9 mouse cellular contexts compared by ENCODE assay signal in the genomic region with DNA sequence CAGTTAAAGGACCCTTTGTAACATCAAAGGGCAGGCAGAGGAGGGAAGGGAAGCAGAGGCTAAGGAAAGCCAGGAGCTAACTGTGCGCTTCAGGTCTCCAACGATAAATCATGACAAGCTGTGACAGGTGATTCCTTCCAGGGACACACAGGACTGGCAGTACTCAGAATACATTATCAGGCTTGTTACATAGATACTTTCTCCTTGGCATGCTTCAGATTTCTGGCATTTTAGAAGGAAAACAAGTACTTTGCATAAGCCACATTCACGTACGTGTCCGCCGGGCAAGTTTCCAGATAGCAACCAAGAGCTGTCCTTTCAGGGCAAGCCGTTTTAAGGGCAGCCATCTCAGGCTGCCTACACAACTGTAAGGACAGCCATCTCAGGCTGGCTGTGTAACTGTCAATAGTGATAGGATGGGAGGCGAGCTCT. TPM values are rescaled to one million over a fixed set of nuclear protein-coding genes. Genes with fewer than 3 reads are reported as not detected.
A peak's percentile ranks its signal among the peaks of the same experiment; 100 is the strongest.
DNase-seq lines count a peak whose midpoint lies in the region; ATAC-seq and TF ChIP-seq lines count a peak whose summit lies in the region.
"Had no signal": no experiment of that assay in that cellular context is flagged by ENCODE, and none has a peak within 500 bp of the region (broad histone marks: within the 10 kb centered on the region; RNA-seq: fewer than 3 reads in every experiment).

No protein-coding gene starts in this region.

- no peak overlapping the region for H3K4me3 ChIP-seq in kidney, embryonic 15.5 days (replicated peaks)
- H3K4me3 ChIP-seq in heart, embryonic 16.5 days (ENCODE audit: low read length), result no peak overlapping the region
- H3K4me3 ChIP-seq in left cerebral cortex, adult 2 months, result no peak overlapping the region
- H3K4me3 ChIP-seq: limb, embryonic 12.5 days had no signal

- intact Hi-C loops in left cerebral cortex, adult 2 months (cut with DNase I), result no loop called here

- H3K4me2 ChIP-seq in kidney, embryonic 15.5 days, result no peak overlapping the region
- H3K4me2 ChIP-seq in heart, embryonic 16.5 days (ENCODE audit: low read depth, low read length), result peak overlapping the region; percentile 12; the same call in 1 of the 2 replicates
- H3K4me2 ChIP-seq: limb, embryonic 12.5 days had no signal

- H3K36me3 ChIP-seq in kidney, embryonic 15.5 days, result no peaks in the 10 kb centered on the region
- H3K36me3 ChIP-seq in heart, embryonic 16.5 days (ENCODE audit: control insufficient read depth, insufficient read depth), result no peaks in the 10 kb centered on the region
- H3K36me3 ChIP-seq: limb, embryonic 12.5 days had no signal

- ATAC-seq in kidney, embryonic 15.5 days (replicated peaks; ENCODE audit: low FRiP score), result peak; percentile 69; the same call in 1 of the 2 replicates
- ATAC-seq in heart, embryonic 16.5 days (replicated peaks; ENCODE audit: extremely low read depth, insufficient read depth, low FRiP score), result no peak

- no peaks in the 10 kb centered on the region for H3K27me3 ChIP-seq in kidney, embryonic 15.5 days
- H3K27me3 ChIP-seq in heart, embryonic 16.5 days (ENCODE audit: control insufficient read depth, insufficient read depth, low read length), result no peaks in the 10 kb centered on the region

- no peak overlapping the region for H3K27ac ChIP-seq in kidney, embryonic 15.5 days
- peak overlapping the region; percentile 26; the same call in 1 of the 2 replicates for H3K27ac ChIP-seq in heart, embryonic 16.5 days (ENCODE audit: low read length)
- H3K27ac ChIP-seq in left cerebral cortex, adult 2 months, result no peak overlapping the region
- H3K27ac ChIP-seq: limb, embryonic 12.5 days had no signal

- no peak for DNase-seq in kidney, postnatal 14 days
- peak; percentile 54 for DNase-seq in adrenal gland, adult 2 months
- DNase-seq in adrenal gland, postnatal 14 days, result peak; percentile 54
- DNase-seq in left cerebral cortex, adult 2 months (ENCODE audit: extremely low spot score in 1 of 2, low spot score in 2 of 2), result no peak
- no peak for DNase-seq in ovary, postnatal 10 days (ENCODE audit: low spot score)
- DNase-seq: cerebellum, adult 2 months had no signal

- H3K9ac ChIP-seq in kidney, embryonic 15.5 days, result no peak overlapping the region
- no peak overlapping the region for H3K9ac ChIP-seq in heart, embryonic 16.5 days (ENCODE audit: low read length)
- H3K9ac ChIP-seq: limb, embryonic 12.5 days had no signal

- peaks cover 6% of the 10 kb centered on the region; the same call in 1 of the 2 replicates for H3K4me1 ChIP-seq in kidney, embryonic 15.5 days
- H3K4me1 ChIP-seq in heart, embryonic 16.5 days (ENCODE audit: control insufficient read depth, insufficient read depth, low read length), result peaks cover 10% of the 10 kb centered on the region

- H3K9me3 ChIP-seq in kidney, embryonic 15.5 days (replicated peaks), result no peaks in the 10 kb centered on the region
- no peaks in the 10 kb centered on the region for H3K9me3 ChIP-seq in heart, embryonic 16.5 days (replicated peaks; ENCODE audit: control insufficient read depth, low read length)
- H3K9me3 ChIP-seq: limb, embryonic 12.5 days had no signal

- no peak for TF ChIP-seq CTCF in left cerebral cortex, adult 2 months (IDR thresholded peaks at IDR 0.05)

- WGBS in kidney, embryonic 15.5 days, result 33% methylated on average over 8 of the region's 8 CpGs
- 31% methylated on average over 8 of the region's 8 CpGs for WGBS in heart, embryonic 16.5 days

RNA-seq across cellular contexts. Expression of a gene that starts 56.9 kb away (rescaled TPM):
- 0.12 TPM in 1 of 2 replicates, not detected in the other for polyA plus RNA-seq in kidney, embryonic 15.5 days (2015; fragmentation: Nextera tagmentation; extraction: Ambion mirVana)
- total RNA-seq in adrenal gland, adult 2 months (2021), result 1 to 10 TPM in 1 of 2 experiments, under 1 TPM in 1; 0.48 to 3.3 TPM
- 0.65 and 1.2 TPM in 2 replicates for polyA plus RNA-seq in adrenal gland, adult 2 months (2012; rRNA removed)
- 1.1 and 1.7 TPM in 2 replicates for total RNA-seq in adrenal gland, postnatal 14 days (2021)
- not detected in 2 replicates for polyA plus RNA-seq in heart, embryonic 16.5 days (2015; fragmentation: Nextera tagmentation; extraction: Ambion mirVana)
- total RNA-seq in left cerebral cortex, adult 2 months (2021), result 1 to 10 TPM; 3.2 to 3.3 TPM
- polyA plus RNA-seq: limb, embryonic 12.5 days had no signal

Comparison
In these comparisons a context has a peak if more than half of its experiments do, and no peak if none do; other contexts are left out.
1. DNase-seq: peak in adrenal gland, adult 2 months (single experiment) and adrenal gland, postnatal 14 days (single experiment); none in kidney, postnatal 14 days (single experiment), left cerebral cortex, adult 2 months (0 of 2) and ovary, postnatal 10 days (single experiment).